Mouse (Mus musculus) intestine, embryonic 14.5 days (tissue): Measurements from ENCODE around the gene Fam13a. TPM values are rescaled to one million over a fixed set of nuclear protein-coding genes. Genes with fewer than 3 reads are reported as not detected.

Experiments used
- polyA plus RNA-seq: library from polyadenylated mRNA; unstranded; fragments of >200 nt; fragmentation: Nextera tagmentation; extraction: Ambion mirVana; gene quantifications from 2 replicates; pipeline ENCODE4 v1.2.1, GENCODE M21; 2014

The Fam13a gene
- polyA plus RNA-seq, 1 experiment from 2014 or later = 9.9 TPM

Other genes with a start within 250 kb of the Fam13a start
- 9.8 and 13.5 TPM in 2 replicates for gene Herc3, start 193.1 kb downstream of the Fam13a start, polyA plus RNA-seq
- 11.2 and 11.5 TPM in 2 replicates for gene Nap1l5, start 117.5 kb downstream of the Fam13a start, polyA plus RNA-seq
- gene Tigd2, start 184.3 kb upstream of the Fam13a start, polyA plus RNA-seq = 13.0 and 13.5 TPM in 2 replicates